Mouse (Mus musculus) heart, embryonic 10.5 days (tissue): ENCODE measurements around the gene Rpl9-ps1. TPM values are rescaled to one million over a fixed set of nuclear protein-coding genes. Genes with fewer than 3 reads are reported as not detected.

ENCODE experiments used
- DNase-seq: peaks from one replicate; pipeline ENCODE4 v3.0.0-alpha.2; 2017; ENCODE audit warnings: low spot score
- H3K27ac ChIP-seq: fragments of 300-500 bp; sonication (generic); 2 replicates; pipeline ENCODE4 v1.5.1; 2016; ENCODE audit warnings: mild to moderate bottlenecking
- H3K27me3 ChIP-seq: fragments of 300-500 bp; sonication (generic); 2 replicates; pipeline ENCODE4 v1.6.1; 2016; ENCODE audit warnings: mild to moderate bottlenecking; ENCODE audit not compliant: poor library complexity, insufficient read depth, severe bottlenecking
- H3K36me3 ChIP-seq: fragments of 300-500 bp; sonication (generic); 2 replicates; pipeline ENCODE4 v1.6.1; 2016; ENCODE audit warnings: mild to moderate bottlenecking, moderate library complexity
- H3K4me1 ChIP-seq: fragments of 300-500 bp; sonication (generic); 2 replicates; pipeline ENCODE4 v1.6.1; 2016; ENCODE audit warnings: mild to moderate bottlenecking
- H3K4me3 ChIP-seq: fragments of 300-500 bp; sonication (generic); 2 replicates; pipeline ENCODE4 v1.5.1; 2016; ENCODE audit warnings: mild to moderate bottlenecking, moderate library complexity
- H3K9me3 ChIP-seq: fragments of 300-500 bp; sonication (generic); 2 replicates; pipeline ENCODE4 v1.6.1; 2016; ENCODE audit warnings: mild to moderate bottlenecking, moderate library complexity
- WGBS: fragments of 180-500 bp; shearing (Covaris S2); methylation state at CpG from one replicate; pipeline ENCODE4 v1.1.7; 2016; 5-methylcytosine and 5-hydroxymethylcytosine counted together
- polyA plus RNA-seq: library from polyadenylated mRNA; unstranded; fragments of >200 nt; fragmentation: Nextera tagmentation; extraction: Ambion mirVana; gene quantifications from 2 replicates; pipeline ENCODE4 v1.2.1, GENCODE M21; 2016

The Rpl9-ps1 gene
- polyA plus RNA-seq, 1 experiment from 2014 or later, result not detected

DNA sequence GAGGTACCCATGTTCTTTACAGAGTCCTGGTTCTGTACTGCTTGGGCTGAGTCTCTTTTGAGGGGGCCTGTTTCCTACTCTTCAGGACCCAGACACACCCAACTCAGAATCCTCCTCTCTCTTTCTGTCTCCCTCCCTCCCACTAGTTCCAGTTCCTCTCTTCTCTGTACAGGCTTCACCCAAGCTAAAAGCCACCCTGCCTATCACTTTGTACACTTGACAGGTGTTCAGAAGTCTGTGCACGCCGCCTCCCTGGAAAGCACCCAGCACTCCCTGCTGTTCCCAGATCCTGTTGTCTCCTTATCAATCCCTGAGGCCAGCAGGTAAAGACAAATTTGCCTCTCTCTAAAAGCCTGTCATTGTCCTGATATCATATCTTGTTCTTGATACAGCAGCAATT lies 34.5 kb downstream of the Rpl9-ps1 start:
- H3K9me3 ChIP-seq, result no peaks in the 10 kb centered on the region
- H3K4me1 ChIP-seq, result no peaks in the 10 kb centered on the region
- DNase-seq, result no peak
- no peak overlapping the region for H3K4me3 ChIP-seq
- H3K27me3 ChIP-seq, result no peaks in the 10 kb centered on the region
- WGBS, result 62% methylated on average over 2 of the region's 2 CpGs
- H3K36me3 ChIP-seq, result no peaks in the 10 kb centered on the region
- H3K27ac ChIP-seq, result no peak overlapping the region

DNA sequence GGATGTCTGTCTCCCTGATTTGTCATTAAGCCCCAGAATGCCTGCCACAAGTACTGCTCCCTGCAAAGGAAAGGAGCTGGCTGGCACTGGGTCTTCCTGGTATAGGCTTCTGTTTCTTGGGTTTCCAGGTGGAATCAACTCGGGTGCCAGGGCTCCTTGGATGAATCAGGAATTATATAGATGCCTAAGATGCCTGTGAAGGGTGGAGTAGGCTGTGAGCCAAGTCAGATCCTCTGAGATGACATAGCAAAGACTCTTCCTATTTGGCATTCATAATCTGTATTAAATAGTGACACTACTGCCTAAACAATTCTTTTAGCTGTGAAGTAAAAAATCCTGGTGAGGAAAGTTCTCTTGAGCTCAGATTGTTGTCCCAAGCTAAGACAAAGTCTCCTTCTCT lies 39.0 kb downstream of the Rpl9-ps1 start:
- no peaks in the 10 kb centered on the region for H3K36me3 ChIP-seq
- no peak overlapping the region for H3K27ac ChIP-seq
- no peaks in the 10 kb centered on the region for H3K9me3 ChIP-seq
- H3K4me3 ChIP-seq, result no peak overlapping the region
- WGBS, result 48% methylated on average over 1 of the region's 1 CpGs
- H3K4me1 ChIP-seq, result no peaks in the 10 kb centered on the region
- DNase-seq, result no peak
- no peaks in the 10 kb centered on the region for H3K27me3 ChIP-seq

DNA sequence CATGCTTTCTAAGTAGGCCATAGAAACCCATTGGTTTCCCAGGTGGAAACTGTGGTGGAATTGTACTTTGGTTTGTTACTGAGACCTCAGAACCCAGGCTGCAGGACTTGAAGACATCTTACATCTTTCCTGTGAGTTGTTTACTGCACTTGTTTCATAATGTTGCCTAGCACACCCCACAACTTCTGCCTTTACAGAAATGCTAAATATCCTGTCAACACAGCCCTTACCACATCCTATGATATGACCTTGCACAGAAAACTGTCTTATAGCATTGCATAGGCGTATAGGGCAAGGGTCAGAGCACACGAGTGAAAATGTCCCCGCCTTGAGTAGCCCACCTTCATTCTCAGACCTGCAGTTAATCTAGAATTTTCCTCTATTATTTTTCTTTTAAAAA lies 39.9 kb downstream of the Rpl9-ps1 start:
- H3K9me3 ChIP-seq, result no peaks in the 10 kb centered on the region
- WGBS, result 83% methylated on average over 3 of the region's 3 CpGs
- H3K4me3 ChIP-seq, result no peak overlapping the region
- H3K27ac ChIP-seq, result no peak overlapping the region
- H3K27me3 ChIP-seq, result no peaks in the 10 kb centered on the region
- no peaks in the 10 kb centered on the region for H3K36me3 ChIP-seq
- peak; percentile 10 for DNase-seq
- H3K4me1 ChIP-seq, result no peaks in the 10 kb centered on the region

DNA sequence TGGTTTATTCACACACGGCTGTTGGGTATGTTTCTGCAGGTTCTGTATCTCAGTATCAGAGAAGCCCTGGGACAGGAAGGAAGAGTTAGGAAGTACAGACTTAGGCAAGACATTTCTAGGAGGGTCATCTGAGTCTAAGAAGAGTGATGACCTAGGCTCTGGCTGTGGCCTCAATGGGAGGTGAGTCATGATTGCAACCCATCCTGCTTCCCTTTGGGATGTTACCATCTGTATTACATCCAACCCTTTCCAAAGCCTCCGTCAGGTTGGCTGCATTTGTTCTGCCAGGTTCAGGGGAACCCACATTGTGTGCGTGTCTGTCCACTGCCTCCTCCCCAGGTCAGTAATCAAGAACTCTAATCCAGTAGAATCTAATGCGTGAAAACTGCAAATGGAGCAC lies 40.7 kb downstream of the Rpl9-ps1 start:
- peak; percentile 66 for DNase-seq
- no peaks in the 10 kb centered on the region for H3K9me3 ChIP-seq
- H3K36me3 ChIP-seq, result no peaks in the 10 kb centered on the region
- no peak overlapping the region for H3K4me3 ChIP-seq
- H3K27ac ChIP-seq, result no peak overlapping the region
- H3K27me3 ChIP-seq, result no peaks in the 10 kb centered on the region
- no peaks in the 10 kb centered on the region for H3K4me1 ChIP-seq
- WGBS, result 78% methylated on average over 4 of the region's 4 CpGs

DNA sequence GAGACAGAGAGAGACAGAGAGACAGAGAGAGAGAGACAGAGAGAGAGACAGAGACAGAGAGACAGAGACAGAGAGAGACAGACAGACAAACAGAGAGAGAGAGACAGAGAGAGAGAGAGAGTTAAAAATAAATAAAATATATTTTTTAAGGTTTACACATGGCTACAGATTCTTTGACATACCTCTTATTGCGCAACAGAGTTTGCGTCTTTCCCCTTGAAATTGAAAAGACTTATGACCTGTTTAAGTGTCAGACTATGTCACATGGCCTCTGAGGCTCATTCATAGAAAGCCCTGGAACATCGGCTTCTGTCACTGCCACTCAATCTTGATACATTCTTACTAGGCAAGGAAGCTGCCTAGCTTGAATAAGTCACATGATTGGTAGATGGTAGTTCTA lies 42.0 kb downstream of the Rpl9-ps1 start:
- whole genome bisulfite sequencing, result 85% methylated on average over 3 of the region's 3 CpGs
- no peaks in the 10 kb centered on the region for H3K9me3 ChIP-seq
- no peaks in the 10 kb centered on the region for H3K4me1 ChIP-seq
- H3K27me3 ChIP-seq, result no peaks in the 10 kb centered on the region
- H3K36me3 ChIP-seq, result no peaks in the 10 kb centered on the region
- no peak overlapping the region for H3K4me3 ChIP-seq
- no peak overlapping the region for H3K27ac ChIP-seq
- peak; percentile 7 for DNase-seq

DNA sequence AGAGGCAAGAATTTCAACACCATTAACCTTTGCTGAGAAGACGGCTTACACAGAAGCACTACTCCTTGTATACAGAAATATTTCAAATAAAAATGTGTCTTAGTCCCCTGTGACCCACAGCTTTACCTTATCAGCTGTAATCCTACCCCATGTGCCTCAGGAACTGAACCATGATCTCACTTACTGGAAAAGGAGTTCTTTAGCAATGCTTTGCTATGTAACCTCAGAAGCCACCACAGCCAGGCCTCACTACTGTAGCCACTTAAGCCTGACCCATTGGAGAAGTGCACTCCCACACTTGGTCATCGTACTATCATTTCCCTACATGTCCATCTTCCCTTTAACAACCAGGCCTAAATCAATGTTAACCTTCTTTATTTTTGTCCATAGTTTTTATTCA lies 44.8 kb downstream of the Rpl9-ps1 start:
- Histone ChIP-seq H3K4me1 (no peaks in the 10 kb centered on the region), H3K27me3 (no peaks in the 10 kb centered on the region), H3K9me3 (no peaks in the 10 kb centered on the region), H3K27ac (no peak overlapping the region), H3K4me3 (no peak overlapping the region), H3K36me3 (no peaks in the 10 kb centered on the region)
- WGBS, result 79% methylated on average over 2 of the region's 2 CpGs
- DNase-seq, result peak; percentile 24

GRCm38 (mm10) chr11:83598991-83599390 lies 46.4 kb downstream of the Rpl9-ps1 start:
- H3K27me3 ChIP-seq, result no peaks in the 10 kb centered on the region
- H3K36me3 ChIP-seq, result no peaks in the 10 kb centered on the region
- H3K4me1 ChIP-seq, result no peaks in the 10 kb centered on the region
- no peak for DNase-seq
- no peaks in the 10 kb centered on the region for H3K9me3 ChIP-seq
- H3K27ac ChIP-seq, result no peak overlapping the region
- H3K4me3 ChIP-seq, result no peak overlapping the region
- 84% methylated on average over 3 of the region's 3 CpGs for WGBS

GRCm38 (mm10) chr11:83598207-83598837 lies 47.1 kb downstream of the Rpl9-ps1 start:
- Histone ChIP-seq H3K27ac (no peak overlapping the region), H3K9me3 (no peaks in the 10 kb centered on the region), H3K4me3 (no peak overlapping the region), H3K4me1 (no peaks in the 10 kb centered on the region), H3K36me3 (no peaks in the 10 kb centered on the region), H3K27me3 (no peaks in the 10 kb centered on the region)
- no peak for DNase-seq
- 69% methylated on average over 3 of the region's 3 CpGs for WGBS

DNA sequence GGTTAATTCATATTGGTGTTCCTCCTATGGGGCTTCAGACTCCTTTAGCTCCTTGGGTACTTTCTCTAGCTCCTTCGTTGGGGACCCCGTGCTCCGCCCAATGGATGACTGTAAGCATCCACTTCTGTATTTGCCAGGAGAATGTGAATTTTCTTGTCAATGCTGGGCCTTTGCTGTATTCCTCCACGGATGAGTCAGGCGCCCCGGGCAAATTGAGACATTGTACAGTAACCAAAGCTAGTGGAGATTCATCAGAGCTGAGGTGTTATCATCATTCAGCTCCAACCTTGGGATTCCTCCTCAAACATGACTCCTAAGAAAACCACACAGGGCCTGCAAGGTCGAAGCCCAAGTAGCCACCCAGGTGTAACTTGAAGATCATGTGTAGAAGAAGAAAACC lies 47.6 kb downstream of the Rpl9-ps1 start:
- DNase-seq, result no peak
- 81% methylated on average over 7 of the region's 7 CpGs for WGBS
- H3K27me3 ChIP-seq, result no peaks in the 10 kb centered on the region
- no peaks in the 10 kb centered on the region for H3K36me3 ChIP-seq
- H3K27ac ChIP-seq, result no peak overlapping the region
- H3K4me3 ChIP-seq, result no peak overlapping the region
- no peaks in the 10 kb centered on the region for H3K9me3 ChIP-seq
- no peaks in the 10 kb centered on the region for H3K4me1 ChIP-seq

DNA sequence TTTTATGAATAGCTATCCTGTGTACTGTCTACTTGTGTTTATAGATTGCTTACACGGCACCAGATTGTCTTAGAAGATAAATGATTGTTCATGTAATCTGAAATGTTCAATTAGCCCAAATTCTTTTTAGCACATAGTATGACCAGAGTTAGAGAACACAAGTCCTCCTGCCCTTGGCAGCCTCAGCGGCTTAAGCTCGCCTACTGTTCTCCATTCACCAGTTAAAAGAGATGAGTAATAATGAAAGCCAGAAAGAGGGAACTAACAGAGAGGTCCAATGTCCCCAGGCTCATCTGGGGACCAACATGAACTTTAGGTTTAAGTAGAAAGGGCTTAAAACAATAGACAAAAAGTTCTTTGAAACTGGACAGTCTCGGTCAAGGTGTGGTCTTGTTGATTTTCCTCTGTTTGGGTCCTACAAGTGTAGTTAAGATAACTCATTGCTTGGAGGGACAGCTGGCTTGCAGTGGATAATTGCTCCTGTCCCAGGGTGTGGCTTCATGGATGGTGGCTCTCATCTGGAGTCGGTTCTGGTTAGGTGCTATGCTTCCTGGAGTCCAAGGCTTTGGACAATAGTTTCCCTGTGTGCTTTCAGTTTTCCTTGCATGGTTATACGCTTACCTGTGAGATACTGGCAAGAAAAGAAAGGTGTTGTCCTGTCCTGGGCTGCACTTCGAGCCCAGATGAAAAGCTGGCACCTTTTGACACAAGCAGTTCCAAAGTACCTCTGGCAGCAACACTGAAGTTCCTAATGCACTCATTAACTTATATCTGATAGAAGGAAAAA lies 49.6 kb downstream of the Rpl9-ps1 start:
- DNase-seq, result no peak
- no peaks in the 10 kb centered on the region for H3K9me3 ChIP-seq
- H3K4me3 ChIP-seq, result no peak overlapping the region
- H3K27me3 ChIP-seq, result no peaks in the 10 kb centered on the region
- no peak overlapping the region for H3K27ac ChIP-seq
- WGBS, result 81% methylated on average over 7 of the region's 7 CpGs
- no peaks in the 10 kb centered on the region for H3K36me3 ChIP-seq
- H3K4me1 ChIP-seq, result no peaks in the 10 kb centered on the region

Other genes with a start within 250 kb of the Rpl9-ps1 start
- 8.1 and 11.4 TPM in 2 replicates for gene Rasl10b, start 236.5 kb downstream of the Rpl9-ps1 start, polyA plus RNA-seq
- 0.17 and 0.18 TPM in 2 replicates for gene Gas2l2, start 216.2 kb downstream of the Rpl9-ps1 start, polyA plus RNA-seq
- 1.5 and 1.9 TPM in 2 replicates for gene 1700020L24Rik, start 207.9 kb downstream of the Rpl9-ps1 start, polyA plus RNA-seq
- gene Mmp28, start 182.6 kb downstream of the Rpl9-ps1 start, polyA plus RNA-seq, result 1.9 and 3.1 TPM in 2 replicates
- gene Taf15, start 172.5 kb downstream of the Rpl9-ps1 start, polyA plus RNA-seq, result 8.0 and 8.6 TPM in 2 replicates
- gene Heatr9, start 123.4 kb downstream of the Rpl9-ps1 start, polyA plus RNA-seq, result not detected in 2 replicates
- gene Ccl5, start 115.1 kb downstream of the Rpl9-ps1 start, polyA plus RNA-seq, result not detected in 2 replicates
- 0.41 and 0.97 TPM in 2 replicates for gene Ccl9, start 67.0 kb downstream of the Rpl9-ps1 start, polyA plus RNA-seq
- gene Ccl6, start 52.5 kb downstream of the Rpl9-ps1 start, polyA plus RNA-seq, result 0.64 and 2.5 TPM in 2 replicates
- gene Ccl3, start 3.7 kb upstream of the Rpl9-ps1 start, polyA plus RNA-seq, result 0.53 TPM in 1 of 2 replicates, not detected in the other
- not detected in 2 replicates for gene Ccl4, start 17.0 kb upstream of the Rpl9-ps1 start, polyA plus RNA-seq
- gene Wfdc17, start 58.4 kb upstream of the Rpl9-ps1 start, polyA plus RNA-seq, result 0.49 TPM in 1 of 2 replicates, not detected in the other
- gene Wfdc18, start 63.4 kb upstream of the Rpl9-ps1 start, polyA plus RNA-seq, result 0.92 TPM in 1 of 2 replicates, not detected in the other
- gene Wfdc21, start 101.3 kb upstream of the Rpl9-ps1 start, polyA plus RNA-seq, result not detected in 2 replicates
- gene Heatr6, start 108.1 kb upstream of the Rpl9-ps1 start, polyA plus RNA-seq, result 16.1 and 19.9 TPM in 2 replicates
- 0.14 and 2.0 TPM in 2 replicates for gene Hnf1b, start 204.4 kb upstream of the Rpl9-ps1 start, polyA plus RNA-seq